ENCODE assay signal across 14 mouse cellular contexts in the genomic region with DNA sequence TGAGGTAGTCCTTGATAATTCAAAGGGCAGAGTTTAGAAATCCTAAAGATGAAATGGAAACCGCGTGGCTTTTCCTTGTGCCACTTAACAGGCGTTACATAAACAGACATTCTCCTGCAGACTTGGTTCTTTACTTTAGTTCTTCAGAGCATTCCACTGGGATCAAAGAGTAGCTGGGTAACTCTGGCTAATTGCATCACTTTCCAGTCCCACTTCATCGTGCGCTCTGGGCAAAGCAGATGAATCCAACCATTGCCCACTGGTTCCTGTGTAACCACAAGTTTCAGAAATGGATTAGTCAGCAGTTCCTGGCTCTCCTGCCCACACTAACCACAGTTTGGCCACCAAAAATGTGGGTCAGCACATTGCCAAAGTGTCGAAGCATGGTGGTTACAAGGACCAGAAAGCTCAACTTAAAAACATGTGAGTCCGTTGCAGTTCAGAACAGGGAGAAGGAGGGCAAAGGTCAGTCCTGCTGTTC. TPM values are rescaled to one million over a fixed set of nuclear protein-coding genes. Genes with fewer than 3 reads are reported as not detected.
DNase-seq lines count a peak whose midpoint lies in the region; ATAC-seq and TF ChIP-seq lines count a peak whose summit lies in the region.
"Had no signal": no experiment of that assay in that cellular context is flagged by ENCODE, and none has a peak within 500 bp of the region (broad histone marks: within the 10 kb centered on the region; RNA-seq: fewer than 3 reads in every experiment).

No protein-coding gene starts in this region.

- H3K27ac ChIP-seq in kidney, embryonic 14.5 days (ENCODE audit: low read depth, low read length) = no peak overlapping the region
- H3K27ac ChIP-seq in hindbrain, embryonic 11.5 days (ENCODE audit: low read depth, low read length) = no peak overlapping the region
- H3K27ac ChIP-seq: hindbrain, embryonic 15.5 days; liver, embryonic 13.5 days had no signal

- ATAC-seq in kidney, embryonic 14.5 days (ENCODE audit: low FRiP score, low TSS enrichment) = no peak
- peak; percentile 97 for ATAC-seq in Patski
- ATAC-seq in common myeloid progenitor, adult 5-6 weeks (replicated peaks; ENCODE audit: low read depth, poor library complexity, severe bottlenecking) = peak; percentile 95
- ATAC-seq in hindbrain, embryonic 11.5 days (ENCODE audit: low FRiP score) = no peak

- WGBS in kidney, embryonic 14.5 days = 61% methylated on average over 7 of the region's 7 CpGs
- 54% methylated on average over 7 of the region's 7 CpGs for WGBS in hindbrain, embryonic 11.5 days

- H3K36me3 ChIP-seq in kidney, embryonic 14.5 days (ENCODE audit: control insufficient read depth, insufficient read depth, low read length) = no peaks in the 10 kb centered on the region
- H3K36me3 ChIP-seq in hindbrain, embryonic 11.5 days (ENCODE audit: control insufficient read depth, insufficient read depth, low read length) = no peaks in the 10 kb centered on the region
- H3K36me3 ChIP-seq: hindbrain, embryonic 15.5 days; liver, embryonic 13.5 days had no signal

- no peak overlapping the region for H3K4me2 ChIP-seq in kidney, embryonic 14.5 days (replicated peaks; ENCODE audit: low read depth, low read length)
- H3K4me2 ChIP-seq in hindbrain, embryonic 11.5 days (replicated peaks; ENCODE audit: low read depth, low read length) = no peak overlapping the region
- H3K4me2 ChIP-seq: hindbrain, embryonic 15.5 days; liver, embryonic 13.5 days had no signal

- no peaks in the 10 kb centered on the region for H3K27me3 ChIP-seq in kidney, embryonic 14.5 days (ENCODE audit: control insufficient read depth, insufficient read depth, low read length)
- H3K27me3 ChIP-seq in Patski = no peaks in the 10 kb centered on the region
- H3K27me3 ChIP-seq in hindbrain, embryonic 11.5 days (ENCODE audit: control insufficient read depth, insufficient read depth, low read length) = peaks cover 2% of the 10 kb centered on the region
- H3K27me3 ChIP-seq: liver, embryonic 13.5 days had no signal

- H3K9ac ChIP-seq in kidney, embryonic 14.5 days (ENCODE audit: low read depth, low read length) = no peak overlapping the region
- H3K9ac ChIP-seq in hindbrain, embryonic 11.5 days (ENCODE audit: low read depth, low read length) = no peak overlapping the region
- H3K9ac ChIP-seq: hindbrain, embryonic 15.5 days; liver, embryonic 13.5 days had no signal

- H3K9me3 ChIP-seq in kidney, embryonic 14.5 days (ENCODE audit: control insufficient read depth, low read length) = no peaks in the 10 kb centered on the region
- H3K9me3 ChIP-seq in hindbrain, embryonic 11.5 days (ENCODE audit: control insufficient read depth, low read length) = no peaks in the 10 kb centered on the region
- H3K9me3 ChIP-seq: hindbrain, embryonic 15.5 days; liver, embryonic 13.5 days had no signal

- H3K4me3 ChIP-seq in kidney, embryonic 14.5 days (ENCODE audit: low read length) = no peak overlapping the region
- H3K4me3 ChIP-seq in hindbrain, embryonic 11.5 days (ENCODE audit: low read depth, low read length) = no peak overlapping the region
- H3K4me3 ChIP-seq: hindbrain, embryonic 15.5 days; liver, embryonic 13.5 days had no signal

- no peaks in the 10 kb centered on the region for H3K4me1 ChIP-seq in kidney, embryonic 14.5 days (ENCODE audit: control insufficient read depth, insufficient read depth, low read length)
- H3K4me1 ChIP-seq in hindbrain, embryonic 11.5 days (replicated peaks; ENCODE audit: control insufficient read depth, insufficient read depth, low read length) = no peaks in the 10 kb centered on the region
- H3K4me1 ChIP-seq: hindbrain, embryonic 15.5 days; liver, embryonic 13.5 days had no signal

- no peak for TF ChIP-seq CTCF in Patski (IDR thresholded peaks at IDR 0.05)

- in situ Hi-C loops in Patski (cut with MboI; ENCODE audit: low pct_unique_long_range_greater_than_20kb) = no loop called here

- peak; percentile 9 for DNase-seq in kidney, adult 11 months
- peak; percentile 82 for DNase-seq in Patski (ENCODE audit: low read depth, low spot score)
- DNase-seq in lung, postnatal 10 days = peak; percentile 13
- no peak for DNase-seq in cerebellum, postnatal 25 days
- no peak for DNase-seq in left cerebral cortex, adult 18-20 months (ENCODE audit: low spot score in 2 of 2)
- no peak for DNase-seq in hindbrain, embryonic 11.5 days (ENCODE audit: low spot score)
- DNase-seq: cerebellum, adult 2 months; liver, embryonic 13.5 days; midbrain, embryonic 14.5 days had no signal

- POLR2A ChIA-PET in Patski (lab: Charles Lee) = interaction anchor here (1.2 kb wide), 1 partner anchor 9 kb away, joined by 3 read pairs; no protein-coding TSS in a partner anchor

- CTCF ChIA-PET in Patski (lab: Charles Lee) = interaction anchor here (0.8 to 1.2 kb wide), 2 partner anchors 17 to 462 kb away, joined by 3 read pairs; no protein-coding TSS in a partner anchor

RNA-seq across cellular contexts. Expression of a gene that starts 15.4 kb away (rescaled TPM):
- not detected in 2 replicates for polyA plus RNA-seq in kidney, embryonic 14.5 days (2014; fragmentation: Nextera tagmentation; extraction: Ambion mirVana)
- polyA plus RNA-seq in Patski (2021) = not detected
- not detected in 2 replicates for total RNA-seq in common myeloid progenitor, adult 5-6 weeks (2017)
- not detected for total RNA-seq in left cerebral cortex, adult 18-20 months (2021)
- 0.20 and 0.28 TPM in 2 replicates for polyA plus RNA-seq in hindbrain, embryonic 11.5 days (2014; fragmentation: Nextera tagmentation; extraction: Ambion mirVana)
- total RNA-seq: layer of hippocampus, postnatal 25 days had no signal
- polyA plus RNA-seq: cerebellum, adult 2 months; gonadal fat pad, adult 2 months; liver, embryonic 13.5 days; midbrain, embryonic 14.5 days had no signal

Comparison
In these comparisons a context has a peak if more than half of its experiments do, and no peak if none do; other contexts are left out.
1. DNase-seq: peak in kidney, adult 11 months (single experiment), Patski (single experiment) and lung, postnatal 10 days (single experiment); none in cerebellum, postnatal 25 days (0 of 2), left cerebral cortex, adult 18-20 months (0 of 2) and hindbrain, embryonic 11.5 days (single experiment).
2. ATAC-seq: peak in Patski (single experiment) and common myeloid progenitor, adult 5-6 weeks (single experiment); none in kidney, embryonic 14.5 days (single experiment) and hindbrain, embryonic 11.5 days (single experiment).